Mouse (Mus musculus) liver, adult 2 months (tissue): Measurements from ENCODE around the gene Sat2. TPM values are rescaled to one million over a fixed set of nuclear protein-coding genes. Genes with fewer than 3 reads are reported as not detected.
"Not testable (repeated sequence)": the region's sequence is repeated elsewhere in the genome, so short reads cannot be mapped to it uniquely, and the experiment has no call there.

ENCODE experiments used
- DNase-seq: peaks from one replicate; pipeline ENCODE4 v3.0.0-alpha.2; 2011; ENCODE audit warnings: low read depth, low spot score; ENCODE audit errors: extremely low read depth
- H3K27ac ChIP-seq: fragments of 200-500 bp; replicated peaks from 2 replicates; pipeline ENCODE4 v1.5.1; 2012; ENCODE audit warnings: low read depth, mild to moderate bottlenecking, control low read depth, inconsistent platforms, low read length; ENCODE audit not compliant: insufficient read depth
- H3K27me3 ChIP-seq: fragments of 200-500 bp; 2 replicates; pipeline ENCODE4 v1.6.1; 2012; ENCODE audit warnings: mild to moderate bottlenecking, moderate library complexity, low read length, inconsistent platforms; ENCODE audit not compliant: control insufficient read depth, insufficient read depth
- H3K36me3 ChIP-seq: fragments of 200-500 bp; 2 replicates; pipeline ENCODE4 v1.6.1; 2012; ENCODE audit warnings: low read length, inconsistent platforms; ENCODE audit not compliant: control insufficient read depth, insufficient read depth
- H3K4me1 ChIP-seq: fragments of 200-500 bp; 2 replicates; pipeline ENCODE4 v1.6.1; 2011; ENCODE audit warnings: low read length; ENCODE audit not compliant: control insufficient read depth, insufficient read depth
- H3K4me3 ChIP-seq: fragments of 200-500 bp; 2 replicates; pipeline ENCODE4 v1.5.1; 2011; ENCODE audit warnings: low read depth, mild to moderate bottlenecking, control low read depth, low read length, moderate library complexity; ENCODE audit not compliant: insufficient read depth
- H3K79me2 ChIP-seq: fragments of 200-500 bp; 2 replicates; pipeline ENCODE4 v1.6.1; 2012; ENCODE audit warnings: inconsistent platforms, mild to moderate bottlenecking, low read length, moderate library complexity; ENCODE audit not compliant: control insufficient read depth, insufficient read depth
- H3K9ac ChIP-seq: fragments of 200-500 bp; 2 replicates; pipeline ENCODE4 v1.6.1; 2012; ENCODE audit warnings: low read depth, mild to moderate bottlenecking, control low read depth, inconsistent platforms, low read length
- CTCF ChIP-seq: fragments of 200-500 bp; IDR thresholded peaks from 2 replicates; pipeline ENCODE4 v1.5.1; 2011; ENCODE audit warnings: low read depth, low read length, control low read depth
- POLR2A ChIP-seq: fragments of 200-500 bp; IDR thresholded peaks from 2 replicates; pipeline ENCODE4 v1.6.1; 2011; ENCODE audit warnings: low read length, control low read depth; ENCODE audit not compliant: insufficient read depth; ENCODE audit errors: extremely low read depth
- WGBS: fragments of 180-500 bp; shearing (Covaris S2); methylation state at CpG from one replicate; pipeline ENCODE4 v1.1.7; 2018; 5-methylcytosine and 5-hydroxymethylcytosine counted together
- polyA plus RNA-seq: library from polyadenylated mRNA; depleted of rRNA; stranded (reverse); fragments of >200 nt; gene quantifications from 2 replicates; pipeline ENCODE4 v1.2.3, GENCODE M21; 2012
- total RNA-seq: library from RNA; depleted of rRNA; stranded (reverse); fragments of >200 nt; gene quantifications from 2 replicates; pipeline ENCODE4 v1.2.3, GENCODE M21; 2014

Gene Sat2
- total and polyA plus RNA-seq, 2 experiments: 12.8 to 19.4 TPM

GRCm38 (mm10) chr11:69606832-69607231 lies 15.0 kb upstream of the Sat2 start:
- H3K4me3 ChIP-seq: no peak overlapping the region
- TF ChIP-seq CTCF: no peak
- no peak for TF ChIP-seq POLR2A
- H3K9ac ChIP-seq: no peak overlapping the region
- no peaks in the 10 kb centered on the region for H3K36me3 ChIP-seq
- peaks cover 4% of the 10 kb centered on the region; the same call in 1 of the 2 replicates for H3K4me1 ChIP-seq
- no peak overlapping the region for H3K27ac ChIP-seq
- H3K27me3 ChIP-seq: peaks cover 10% of the 10 kb centered on the region
- no peaks in the 10 kb centered on the region for H3K79me2 ChIP-seq
- no peak for DNase-seq
- WGBS: 68% methylated on average over 2 of the region's 2 CpGs

- peaks cover 10% of the 10 kb centered on the region for H3K27me3 ChIP-seq
- H3K4me3 ChIP-seq: no peak overlapping the region
- no peak overlapping the region for H3K9ac ChIP-seq
- no peak overlapping the region for H3K27ac ChIP-seq
- peaks cover 4% of the 10 kb centered on the region; the same call in 1 of the 2 replicates for H3K4me1 ChIP-seq
- TF ChIP-seq CTCF (no peak), POLR2A (no peak)
- no peak for DNase-seq
- 87% methylated on average over 3 of the region's 3 CpGs for WGBS
- H3K79me2 ChIP-seq: no peaks in the 10 kb centered on the region
- H3K36me3 ChIP-seq: no peaks in the 10 kb centered on the region
These were observed 13.3 kb upstream of the Sat2 start for GRCm38 (mm10) chr11:69608525-69608924.

- Histone ChIP-seq H3K4me3 (no peak overlapping the region), H3K27me3 (peaks cover 10% of the 10 kb centered on the region), H3K79me2 (no peaks in the 10 kb centered on the region), H3K9ac (no peak overlapping the region), H3K4me1 (peaks cover 4% of the 10 kb centered on the region; the same call in 1 of the 2 replicates), H3K27ac (no peak overlapping the region), H3K36me3 (no peaks in the 10 kb centered on the region)
- no peak for TF ChIP-seq CTCF
- no peak for DNase-seq
- WGBS: 77% methylated on average over 7 of the region's 7 CpGs
These were observed 12.4 kb upstream of the Sat2 start for GRCm38 (mm10) chr11:69609416-69609815.

GRCm38 (mm10) chr11:69610899-69611298 lies 10.9 kb upstream of the Sat2 start:
- no peak overlapping the region for H3K27ac ChIP-seq
- H3K4me3 ChIP-seq: no peak overlapping the region
- H3K36me3 ChIP-seq: no peaks in the 10 kb centered on the region
- H3K27me3 ChIP-seq: peaks cover 2% of the 10 kb centered on the region; the same call in 1 of the 2 replicates
- WGBS: 80% methylated on average over 4 of the region's 4 CpGs
- H3K9ac ChIP-seq: no peak overlapping the region
- no peaks in the 10 kb centered on the region for H3K79me2 ChIP-seq
- no peak for DNase-seq
- no peaks in the 10 kb centered on the region for H3K4me1 ChIP-seq
- no peak for TF ChIP-seq POLR2A
- no peak for TF ChIP-seq CTCF

- TF ChIP-seq POLR2A (no peak), CTCF (peak; percentile 89)
- H3K79me2 ChIP-seq: no peaks in the 10 kb centered on the region
These were observed 8.1 kb upstream of the Sat2 start for GRCm38 (mm10) chr11:69613553-69614256.

GRCm38 (mm10) chr11:69614257-69614588 lies 7.6 kb upstream of the Sat2 start:
- not testable (repeated sequence) for H3K4me1 ChIP-seq, H3K79me2 ChIP-seq, H3K27me3 ChIP-seq, H3K9ac ChIP-seq, H3K27ac ChIP-seq, DNase-seq, H3K4me3 ChIP-seq, H3K36me3 ChIP-seq
- WGBS: 57% methylated on average over 11 of the region's 11 CpGs

More at GRCm38 (mm10) chr11:69613553-69614256, 8.1 kb upstream of the Sat2 start:
- Histone ChIP-seq H3K27me3 (no peaks in the 10 kb centered on the region), H3K27ac (no peak overlapping the region), H3K4me3 (no peak overlapping the region), H3K9ac (0 out of 2 replicates have a peak overlapping the region, but pooled peaks have one; percentile 37), H3K36me3 (no peaks in the 10 kb centered on the region), H3K4me1 (no peaks in the 10 kb centered on the region)
- 9% methylated on average over 19 of the region's 19 CpGs for WGBS
- DNase-seq: peak; percentile 51
